Mouse (Mus musculus) 416B (cell line): ENCODE data around the gene Phf3.
A peak's percentile ranks its signal among the peaks of the same experiment; 100 is the strongest.
"Not testable (repeated sequence)": the region's sequence is repeated elsewhere in the genome, so short reads cannot be mapped to it uniquely, and the experiment has no call there.

ENCODE experiments used
- DNase-seq: peaks from one replicate; pipeline ENCODE4 v3.0.0; 2011; ENCODE audit warnings: low read depth

Phf3 gene

DNA sequence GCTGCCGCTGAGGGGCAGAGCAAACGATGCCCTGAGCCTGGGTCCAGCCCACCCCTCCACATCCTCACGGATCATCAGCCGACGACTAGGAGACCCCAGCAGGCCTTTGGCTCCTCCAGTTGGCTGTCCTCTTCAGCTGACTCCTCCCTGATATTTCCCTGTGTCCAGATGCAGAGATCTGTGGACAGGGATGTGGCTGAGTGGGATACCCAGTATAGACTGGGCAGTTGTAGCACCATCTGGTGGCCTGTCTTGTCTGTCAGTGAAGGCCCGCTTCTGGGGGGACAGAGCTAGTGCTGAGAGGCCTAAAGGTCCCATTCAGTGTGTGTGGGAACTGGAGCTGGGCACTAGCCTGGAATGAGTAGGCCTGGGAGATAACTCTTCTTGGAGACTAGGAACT lies 101.9 kb downstream of the Phf3 start:
- DNase-seq = peak; percentile 15

DNA sequence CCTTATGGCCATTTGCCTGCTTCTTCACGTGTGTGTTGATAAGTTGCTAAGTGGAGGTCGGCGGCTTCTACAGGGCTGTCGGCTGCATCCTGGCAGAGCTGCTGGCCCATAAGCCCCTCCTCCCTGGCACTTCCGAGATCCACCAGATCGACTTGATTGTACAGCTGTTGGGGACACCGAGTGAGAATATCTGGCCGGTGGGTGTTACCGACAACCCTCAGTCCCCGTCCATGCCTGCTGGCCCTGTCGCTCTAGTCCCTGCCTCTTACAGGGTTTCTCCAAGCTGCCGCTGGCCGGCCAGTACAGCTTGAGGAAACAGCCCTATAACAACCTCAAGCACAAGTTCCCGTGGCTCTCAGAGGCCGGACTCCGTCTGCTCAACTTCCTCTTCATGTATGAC lies 103.1 kb downstream of the Phf3 start:
- DNase-seq = not testable (repeated sequence)

DNA sequence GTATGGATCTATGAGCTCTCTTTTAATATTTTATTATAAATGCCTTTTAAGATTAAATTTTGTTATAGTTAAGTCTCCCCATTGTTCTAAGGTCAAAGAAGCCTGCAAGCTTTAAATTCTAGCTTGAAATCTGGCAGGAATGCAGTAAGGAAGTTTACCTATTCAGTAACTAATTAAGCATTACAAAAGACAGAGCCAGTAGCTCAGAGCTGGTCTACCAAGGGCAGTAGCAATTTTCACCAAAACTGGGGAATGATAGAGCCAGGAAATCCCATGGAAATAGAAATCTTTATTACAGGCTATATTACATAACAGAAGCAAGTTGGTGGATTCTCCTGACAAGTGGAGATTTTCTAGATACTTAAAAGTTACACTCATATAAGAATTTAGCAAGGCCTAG lies 116.9 kb downstream of the Phf3 start:
- no peak for DNase-seq

DNA sequence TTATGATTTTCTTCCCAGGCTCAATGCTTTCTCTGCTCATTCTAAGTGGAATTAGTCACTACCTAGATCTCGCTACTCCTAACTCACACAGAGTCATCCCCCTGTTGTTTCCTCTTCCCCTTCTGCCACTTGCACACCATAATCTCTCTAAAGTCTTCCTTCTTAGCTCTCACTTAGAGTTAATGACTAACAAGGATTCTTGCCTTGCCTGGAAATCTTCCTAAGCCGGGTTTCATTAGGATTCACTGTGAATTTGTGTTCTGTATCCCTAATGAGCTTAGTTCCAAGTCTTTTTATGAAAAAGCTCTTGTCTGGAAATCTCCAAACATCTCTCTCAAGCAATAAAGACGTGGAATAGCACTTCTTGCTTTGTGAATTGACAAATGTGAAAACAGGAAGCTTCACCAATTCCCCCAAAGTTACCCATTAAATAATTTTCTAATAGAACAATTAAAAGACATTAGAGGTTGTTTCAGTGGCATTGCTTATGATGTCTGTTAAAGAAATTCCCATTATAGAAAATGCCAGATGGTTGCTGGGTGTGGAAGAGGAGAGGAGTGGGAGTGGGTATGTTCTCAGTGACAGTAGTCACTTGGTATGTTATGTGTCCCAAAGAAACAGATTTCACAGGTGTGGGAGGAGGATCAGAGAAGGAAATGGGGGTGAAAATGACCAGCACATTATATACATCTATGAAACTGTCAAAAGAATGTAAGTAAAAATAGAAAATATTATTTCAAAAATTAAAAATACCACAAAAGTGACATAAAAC lies 118.1 kb downstream of the Phf3 start:
- no peak for DNase-seq
